Mouse (Mus musculus): ENCODE measurements around the gene Sesn1.

- TF ChIP-seq CTCF (IDR thresholded peaks at IDR 0.05) (no peak), EP300 (IDR thresholded peaks at IDR 0.05) (no peak)
Measured at GRCm38 (mm10) chr10:41848721-41849120, 39.0 kb downstream of the Sesn1 start.
